Mouse (Mus musculus) C2C12 (cell line): Measurements from ENCODE around the gene Efcab11.

Experiments
- CTCF ChIP-seq: IDR thresholded peaks from one replicate; pipeline ENCODE4 v1.5.1; 2011; ENCODE audit not compliant: control insufficient read depth, insufficient read depth, insufficient read length
- FOSL1 ChIP-seq: IDR thresholded peaks from one replicate; pipeline ENCODE4 v1.8.0; 2011; ENCODE audit warnings: mild to moderate bottlenecking, low read length; ENCODE audit not compliant: poor library complexity, insufficient read depth, severe bottlenecking
- MAX ChIP-seq: IDR thresholded peaks from one replicate; pipeline ENCODE4 v1.6.1; 2011; ENCODE audit warnings: mild to moderate bottlenecking, control low read depth
- MYOD1 ChIP-seq: IDR thresholded peaks from one replicate; pipeline ENCODE4 v1.6.1; 2011; ENCODE audit warnings: low read depth; ENCODE audit not compliant: control insufficient read depth, insufficient read length
- MYOG ChIP-seq: IDR thresholded peaks from one replicate; pipeline ENCODE4 v1.6.1; 2011; ENCODE audit not compliant: control insufficient read depth, insufficient read length; ENCODE audit errors: extremely low read depth
- USF1 ChIP-seq: IDR thresholded peaks from one replicate; pipeline ENCODE4 v1.6.1; 2011; ENCODE audit warnings: low read depth, mild to moderate bottlenecking, control low read depth, moderate library complexity

- TF ChIP-seq CTCF (no peak), FOSL1 (no peak), MAX (no peak), USF1 (no peak), MYOD1 (no peak), MYOG (no peak)
These were observed 14.1 kb upstream of the Efcab11 start for GRCm38 (mm10) chr12:99898248-99898870.
